Mouse (Mus musculus) urinary bladder, postnatal 4 days (tissue): ENCODE results near the gene Gm21310.
"Not testable (repeated sequence)": the region's sequence is repeated elsewhere in the genome, so short reads cannot be mapped to it uniquely, and the experiment has no call there.

ENCODE experiments used
- DNase-seq, 2 experiments: peaks; one replicate each; pipeline ENCODE4 v3.0.0; 2021 to 2022; ENCODE audit warnings: low spot score in 2 of 2

Gm21310 gene

GRCm38 (mm10) chrY:10147083-10147482 lies at the start of gene Gm21310:
TSS of gene Gm21310 (minus strand) at chrY:10147183.
- not testable (repeated sequence) for DNase-seq
